Mouse (Mus musculus) CH12.LX (cell line): ENCODE results near the gene Hk2. TPM values are rescaled to one million over a fixed set of nuclear protein-coding genes. Genes with fewer than 3 reads are reported as not detected.

Source experiments
- DNase-seq: peaks from one replicate; pipeline ENCODE4 v3.0.0-alpha.2; 2013; ENCODE audit errors: extremely low read depth
- H3K27ac ChIP-seq: 2 replicates; pipeline ENCODE4 v1.5.1; 2012; ENCODE audit warnings: low read depth, mild to moderate bottlenecking, control low read depth, moderate library complexity; ENCODE audit not compliant: insufficient read depth
- H3K27me3 ChIP-seq: replicated peaks from 2 replicates; pipeline ENCODE3; 2012; ENCODE audit warnings: inconsistent platforms
- H3K36me3 ChIP-seq, 2 experiments: replicated peaks in 1 of 2; 2 replicates each; pipeline versions ENCODE3 to v1.6.1; 2012; ENCODE audit warnings: inconsistent platforms in 1 of 2, low read length in 1 of 2, mild to moderate bottlenecking in 1 of 2, mixed read lengths in 1 of 2, moderate library complexity in 1 of 2; ENCODE audit not compliant: control insufficient read depth in 1 of 2, insufficient read depth in 1 of 2
- H3K4me1 ChIP-seq, 2 experiments: 2 replicates each; pipeline ENCODE4 v1.6.1; 2012; ENCODE audit warnings: inconsistent platforms in 1 of 2, moderate library complexity in 1 of 2; ENCODE audit not compliant: insufficient read depth in 2 of 2, control insufficient read depth in 1 of 2
- H3K4me2 ChIP-seq: 2 replicates; pipeline ENCODE4 v1.6.1; 2012; ENCODE audit warnings: low read depth, mild to moderate bottlenecking, control low read depth; ENCODE audit not compliant: poor library complexity, insufficient read depth, severe bottlenecking
- H3K4me3 ChIP-seq, 3 experiments: fragments of 150-350 bp in 1 of 3; sonication (generic) in 1 of 3; replicated peaks in 1 of 3; 2 replicates each; pipeline versions ENCODE3 to v1.5.1; 2011 to 2012; ENCODE audit warnings: low read depth in 2 of 3, low read length in 2 of 3, mild to moderate bottlenecking in 2 of 3, moderate library complexity in 2 of 3, control low read depth in 1 of 3, improper control_type of control experiment in 1 of 3, inconsistent platforms in 1 of 3, mixed read lengths in 1 of 3; ENCODE audit not compliant: poor library complexity in 1 of 3
- H3K79me2 ChIP-seq: replicated peaks from 2 replicates; pipeline ENCODE4 v1.6.1; 2012; ENCODE audit warnings: mild to moderate bottlenecking, moderate library complexity; ENCODE audit not compliant: control insufficient read depth, poor library complexity, insufficient read depth, severe bottlenecking; ENCODE audit errors: extremely low read depth
- H3K9ac ChIP-seq: 2 replicates; pipeline ENCODE4 v1.6.1; 2012; ENCODE audit warnings: low read depth, mild to moderate bottlenecking, control low read depth, moderate library complexity; ENCODE audit not compliant: insufficient read depth
- H3K9me3 ChIP-seq: replicated peaks from 2 replicates; pipeline ENCODE3; 2012; ENCODE audit warnings: low read length, inconsistent platforms, mixed read lengths
- BHLHE40 ChIP-seq: IDR thresholded peaks from 2 replicates; pipeline ENCODE4 v1.6.1; 2011; ENCODE audit warnings: mild to moderate bottlenecking, low read depth, low read length, improper control_type of control experiment
- EP300 ChIP-seq: IDR thresholded peaks from 2 replicates; pipeline ENCODE4 v1.6.1; 2011; ENCODE audit warnings: low read length, improper control_type of control experiment
- ETS1 ChIP-seq: conservative IDR thresholded peaks from 2 replicates; pipeline ENCODE4 v1.6.1; 2012; ENCODE audit warnings: low read depth, mild to moderate bottlenecking, inconsistent platforms, low read length, improper control_type of control experiment, moderate library complexity
- HCFC1 ChIP-seq: IDR thresholded peaks from 2 replicates; pipeline ENCODE4 v1.6.1; 2012; ENCODE audit warnings: low read depth, mild to moderate bottlenecking, inconsistent platforms, low read length, improper control_type of control experiment
- IRF4 ChIP-seq: IDR thresholded peaks from 2 replicates; pipeline ENCODE4 v1.6.1; 2014; ENCODE audit warnings: low read depth, mild to moderate bottlenecking, inconsistent platforms, low read length, improper control_type of control experiment
- MAFK ChIP-seq: IDR thresholded peaks from 2 replicates; pipeline ENCODE4 v1.6.1; 2011; ENCODE audit warnings: low read length, improper control_type of control experiment; ENCODE audit not compliant: insufficient replicate concordance
- MEF2A ChIP-seq: IDR thresholded peaks from 2 replicates; pipeline ENCODE4 v1.6.1; 2014; ENCODE audit warnings: low read depth, mild to moderate bottlenecking, inconsistent platforms, low read length, improper control_type of control experiment, borderline replicate concordance
- NRF1 ChIP-seq: IDR thresholded peaks from 2 replicates; pipeline ENCODE4 v1.6.1; 2014; ENCODE audit warnings: low read depth, mild to moderate bottlenecking, inconsistent platforms, low read length, improper control_type of control experiment, moderate library complexity
- POLR2A ChIP-seq: IDR thresholded peaks from 2 replicates; pipeline ENCODE4 v1.6.1; 2011; ENCODE audit warnings: low read depth, mild to moderate bottlenecking, improper control_type of control experiment, low read length
- RCOR1 ChIP-seq: conservative IDR thresholded peaks from 2 replicates; pipeline ENCODE4 v1.6.1; 2012; ENCODE audit warnings: low read depth, mild to moderate bottlenecking, inconsistent platforms, low read length, improper control_type of control experiment
- SIN3A ChIP-seq: IDR thresholded peaks from 2 replicates; pipeline ENCODE4 v1.6.1; 2012; ENCODE audit warnings: low read length, improper control_type of control experiment, inconsistent platforms
- USF1 ChIP-seq: IDR thresholded peaks from 2 replicates; pipeline ENCODE4 v1.6.1; 2014; ENCODE audit warnings: low read depth, mild to moderate bottlenecking, inconsistent platforms, low read length, improper control_type of control experiment
- USF2 ChIP-seq: conservative IDR thresholded peaks from 2 replicates; pipeline ENCODE4 v1.6.1; 2011; ENCODE audit warnings: low read depth, low read length, improper control_type of control experiment
- ZC3H11A ChIP-seq: IDR thresholded peaks from 2 replicates; pipeline ENCODE4 v1.6.1; 2012; ENCODE audit warnings: low read depth, mild to moderate bottlenecking, inconsistent platforms, low read length, improper control_type of control experiment
- ZMIZ1 ChIP-seq: IDR thresholded peaks from 2 replicates; pipeline ENCODE4 v1.6.1; 2012; ENCODE audit warnings: low read depth, mild to moderate bottlenecking, inconsistent platforms, low read length, improper control_type of control experiment
- dilution Hi-C: fragments of 300-500 bp; cut with MboI; formaldehyde crosslinking; loops from 2 replicates; pipeline ENCODE4 v1.14.3; 2020; ENCODE audit warnings: low sequenced_read_pairs; ENCODE audit not compliant: extremely low pct_unique_long_range_greater_than_20kb, extremely low pct_ligation_motif_present
- in situ Hi-C: fragments of 300-500 bp; cut with MboI; formaldehyde crosslinking; loops from 3 replicates; pipeline ENCODE4 v1.14.3; 2019; ENCODE audit warnings: low sequenced_read_pairs, low pct_ligation_motif_present, low pct_unique_long_range_greater_than_20kb, mixed read lengths
- polyA plus RNA-seq: library from polyadenylated mRNA; unstranded; fragments of >175 nt; gene quantifications from 2 replicates; pipeline ENCODE4 v1.2.1, GENCODE M21; 2012; ENCODE audit warnings: low read depth; ENCODE audit not compliant: insufficient read length
- total RNA-seq, 2 experiments: library from RNA; depleted of rRNA; stranded (reverse); fragments of 300-350 nt in 1 of 2; fragments of >200 nt in 1 of 2; gene quantifications; 2 replicates each; pipeline ENCODE4 v1.2.3; 2012 to 2014

Gene Hk2
- total and polyA plus RNA-seq, 3 experiments: 64.2 to 149 (median 75.3) TPM

DNA sequence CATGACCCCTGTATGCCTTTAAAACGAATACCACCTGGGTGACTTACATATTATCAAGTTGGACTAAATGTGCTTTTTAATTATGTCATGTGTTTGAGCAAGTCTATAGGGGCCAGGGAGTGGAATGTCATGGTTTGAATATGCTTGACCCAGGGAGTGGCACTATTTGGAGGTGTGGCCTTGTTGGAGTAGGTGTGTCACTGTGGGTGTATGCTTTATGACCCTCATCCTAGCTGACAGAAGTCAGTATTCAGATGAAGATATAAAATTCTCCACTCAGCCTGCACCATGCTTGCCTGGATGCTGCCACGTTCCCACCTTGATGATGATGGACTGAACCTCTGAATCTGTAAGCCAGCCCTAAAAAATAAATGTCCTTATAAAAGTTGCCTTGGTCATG, 16.6 kb upstream of the Hk2 start:
- in situ Hi-C loops: no loop called here
- Histone ChIP-seq H3K27me3 (no peaks in the 10 kb centered on the region), H3K4me2 (no peak overlapping the region), H3K9ac (no peak overlapping the region), H3K9me3 (no peaks in the 10 kb centered on the region), H3K27ac (no peak overlapping the region), H3K4me1 (no peaks in the 10 kb centered on the region), H3K79me2 (no peaks in the 10 kb centered on the region), H3K4me3 (no peak overlapping the region), H3K36me3 (no peaks in the 10 kb centered on the region)
- TF ChIP-seq ETS1 (no peak), RCOR1 (no peak), SIN3A (no peak), HCFC1 (no peak), USF1 (no peak), BHLHE40 (no peak), ZMIZ1 (no peak), USF2 (no peak), POLR2A (no peak), MAFK (no peak), MEF2A (no peak), ZC3H11A (no peak)
- DNase-seq: no peak
- dilution Hi-C loops: no loop called here

DNA sequence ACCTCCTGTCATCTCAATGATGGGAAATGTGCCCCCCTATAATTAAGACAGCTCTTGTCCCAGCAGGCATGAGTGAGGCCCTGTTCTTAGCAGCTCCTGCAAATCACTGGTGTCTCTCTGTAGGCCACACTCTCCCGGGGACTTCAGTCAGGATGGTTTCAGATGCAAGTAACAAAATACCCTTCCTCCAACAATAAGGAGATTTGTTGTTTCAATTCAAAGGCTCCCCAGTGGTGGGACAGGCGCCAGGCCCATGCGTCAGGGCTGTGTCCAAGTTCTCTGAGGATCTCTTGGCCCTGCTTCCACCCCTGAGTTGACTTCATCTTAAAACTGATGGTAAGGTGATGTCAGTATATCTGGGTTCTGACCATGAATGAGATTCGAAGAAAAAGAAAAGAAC, 9.7 kb upstream of the Hk2 start:
- in situ Hi-C loops: no loop called here
- no peaks in the 10 kb centered on the region for H3K79me2 ChIP-seq
- no peak overlapping the region for H3K4me3 ChIP-seq
- no peak overlapping the region for H3K27ac ChIP-seq
- no peak for TF ChIP-seq ETS1
- TF ChIP-seq BHLHE40: no peak
- TF ChIP-seq SIN3A: no peak
- no peak overlapping the region for H3K4me2 ChIP-seq
- H3K4me1 ChIP-seq: peaks cover 10 to 24% of the 10 kb centered on the region in 2 experiments
- no peaks in the 10 kb centered on the region for H3K36me3 ChIP-seq
- H3K9me3 ChIP-seq: peaks cover 2% of the 10 kb centered on the region
- no peak for DNase-seq
- dilution Hi-C loops: no loop called here
- peaks cover 1% of the 10 kb centered on the region for H3K27me3 ChIP-seq
- H3K9ac ChIP-seq: no peak overlapping the region

DNA sequence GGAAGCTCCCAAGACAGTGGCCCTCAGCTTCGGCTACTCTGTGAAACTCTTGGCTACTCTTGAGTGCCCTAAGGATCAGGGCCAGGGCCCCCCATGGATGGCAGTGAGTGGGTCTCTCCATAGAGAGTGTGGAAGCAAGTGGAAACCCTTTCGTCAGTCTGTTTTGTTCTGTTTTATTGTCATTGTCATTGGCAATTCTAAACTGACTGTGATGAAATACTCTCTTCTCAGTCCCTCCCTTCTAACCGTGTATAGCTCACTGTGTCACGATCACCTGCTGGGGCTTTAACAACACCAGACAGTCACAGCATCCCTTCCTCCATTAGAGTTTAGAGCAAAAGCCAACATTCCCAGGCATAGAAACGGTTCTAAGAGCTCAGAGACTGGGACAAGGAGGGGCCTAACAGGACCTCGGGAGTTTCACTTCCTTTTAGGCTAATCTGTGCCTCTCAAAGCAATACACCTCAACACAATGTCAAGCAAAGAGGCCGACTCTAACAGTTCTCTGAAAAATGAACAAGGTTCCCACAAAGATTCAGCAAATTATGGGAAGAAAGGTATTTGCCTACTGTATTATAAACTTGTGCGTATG, 6.6 kb upstream of the Hk2 start:
- peak overlapping the region; percentile 53 for H3K9ac ChIP-seq
- in situ Hi-C loops: no loop called here

More for the DNA sequence above, 6.6 kb upstream of the Hk2 start:
- Histone ChIP-seq H3K27ac (no peak overlapping the region), H3K79me2 (no peaks in the 10 kb centered on the region), H3K27me3 (peaks cover 1% of the 10 kb centered on the region), H3K4me2 (peak overlapping the region; percentile 89), H3K9me3 (peaks cover 2% of the 10 kb centered on the region), H3K36me3 (no peaks in the 10 kb centered on the region), H3K4me3 (peak overlapping the region in 1 of 3 experiments; percentile 9), H3K4me1 (peaks cover 10 to 24% of the 10 kb centered on the region in 2 experiments)
- peak; percentile 43 for DNase-seq
- dilution Hi-C loops: no loop called here
- TF ChIP-seq BHLHE40 (0 out of 2 replicates have a peak, but pooled peaks have one; percentile 51), IRF4 (peak; percentile 96), NRF1 (no peak), EP300 (peak; percentile 83)
